Mouse (Mus musculus) heart, embryonic 13.5 days (tissue): ENCODE results near the gene Cdkl3. TPM values are rescaled to one million over a fixed set of nuclear protein-coding genes. Genes with fewer than 3 reads are reported as not detected.

Source experiments
- ATAC-seq: fragments of 200-750 bp; cut with Nextera tagmentation; 2 replicates; pipeline ENCODE4 v1.8.0; 2017; ENCODE audit warnings: moderate TSS enrichment; ENCODE audit not compliant: insufficient number of reproducible peaks, low FRiP score, low TSS enrichment; ENCODE audit errors: extremely low read depth
- H3K27ac ChIP-seq: fragments of 300-500 bp; sonication (generic); replicated peaks from 2 replicates; pipeline ENCODE4 v1.5.1; 2015; ENCODE audit warnings: moderate library complexity, mild to moderate bottlenecking, inconsistent platforms
- H3K27me3 ChIP-seq: fragments of 300-500 bp; sonication (generic); replicated peaks from 2 replicates; pipeline ENCODE4 v1.6.1; 2015; ENCODE audit warnings: mild to moderate bottlenecking, inconsistent platforms
- H3K36me3 ChIP-seq: fragments of 300-500 bp; sonication (generic); 2 replicates; pipeline ENCODE4 v1.6.1; 2015; ENCODE audit warnings: mild to moderate bottlenecking, inconsistent platforms
- H3K4me1 ChIP-seq: fragments of 300-500 bp; sonication (generic); 2 replicates; pipeline ENCODE4 v1.6.1; 2015; ENCODE audit warnings: inconsistent platforms
- H3K4me2 ChIP-seq: fragments of 300-500 bp; sonication (generic); 2 replicates; pipeline ENCODE4 v1.6.1; 2015; ENCODE audit warnings: inconsistent platforms, mild to moderate bottlenecking, moderate library complexity
- H3K4me3 ChIP-seq: fragments of 300-500 bp; sonication (generic); 2 replicates; pipeline ENCODE4 v1.5.1; 2015; ENCODE audit warnings: moderate library complexity, mild to moderate bottlenecking, inconsistent platforms
- H3K9ac ChIP-seq: fragments of 300-500 bp; sonication (generic); 2 replicates; pipeline ENCODE4 v1.6.1; 2015; ENCODE audit warnings: inconsistent platforms, mild to moderate bottlenecking, moderate library complexity
- H3K9me3 ChIP-seq: fragments of 300-500 bp; sonication (generic); 2 replicates; pipeline ENCODE4 v1.6.1; 2016; ENCODE audit warnings: inconsistent platforms
- WGBS: fragments of 180-500 bp; shearing (Covaris S2); methylation state at CpG from one replicate; pipeline ENCODE4 v1.1.7; 2015; ENCODE audit warnings: mixed read lengths; 5-methylcytosine and 5-hydroxymethylcytosine counted together
- polyA plus RNA-seq: library from polyadenylated mRNA; unstranded; fragments of >200 nt; fragmentation: Nextera tagmentation; extraction: Ambion mirVana; gene quantifications from 2 replicates; pipeline ENCODE4 v1.2.1, GENCODE M21; 2015

The Cdkl3 gene
- polyA plus RNA-seq, 1 experiment from 2014 or later, result 7.8 TPM

GRCm38 (mm10) chr11:52079978-52080377, 76.0 kb downstream of the Cdkl3 start:
- no peaks in the 10 kb centered on the region for H3K9me3 ChIP-seq
- WGBS, result 30% methylated on average over 5 of the region's 5 CpGs
- no peaks in the 10 kb centered on the region for H3K36me3 ChIP-seq
- H3K9ac ChIP-seq, result 0 out of 2 replicates have a peak overlapping the region, but pooled peaks have one; percentile 24
- H3K4me3 ChIP-seq, result no peak overlapping the region
- no peak overlapping the region for H3K4me2 ChIP-seq
- H3K27ac ChIP-seq, result no peak overlapping the region
- H3K27me3 ChIP-seq, result no peaks in the 10 kb centered on the region
- ATAC-seq, result no peak
- H3K4me1 ChIP-seq, result peaks cover 27% of the 10 kb centered on the region

GRCm38 (mm10) chr11:52080656-52081055, 76.6 kb downstream of the Cdkl3 start:
- no peak overlapping the region for H3K9ac ChIP-seq
- no peaks in the 10 kb centered on the region for H3K9me3 ChIP-seq
- no peaks in the 10 kb centered on the region for H3K36me3 ChIP-seq
- H3K27me3 ChIP-seq, result no peaks in the 10 kb centered on the region
- no peak overlapping the region for H3K4me3 ChIP-seq
- no peak overlapping the region for H3K4me2 ChIP-seq
- WGBS, result 89% methylated on average over 2 of the region's 2 CpGs
- no peak overlapping the region for H3K27ac ChIP-seq
- no peak for ATAC-seq
- H3K4me1 ChIP-seq, result peaks cover 30% of the 10 kb centered on the region

- Histone ChIP-seq H3K27ac (peak overlapping the region; percentile 88), H3K27me3 (no peaks in the 10 kb centered on the region), H3K9me3 (no peaks in the 10 kb centered on the region), H3K4me1 (peaks cover 35% of the 10 kb centered on the region), H3K4me3 (no peak overlapping the region), H3K36me3 (no peaks in the 10 kb centered on the region), H3K4me2 (peak overlapping the region; percentile 49), H3K9ac (peak overlapping the region; percentile 73)
- ATAC-seq, result no peak
- 58% methylated on average over 4 of the region's 4 CpGs for WGBS
Measured at GRCm38 (mm10) chr11:52085857-52086203, 81.8 kb downstream of the Cdkl3 start.

- H3K4me2 ChIP-seq, result peak overlapping the region; percentile 49
- H3K4me3 ChIP-seq, result no peak overlapping the region
- H3K4me1 ChIP-seq, result peaks cover 35% of the 10 kb centered on the region
- H3K36me3 ChIP-seq, result no peaks in the 10 kb centered on the region
- H3K9me3 ChIP-seq, result no peaks in the 10 kb centered on the region
- no peak for ATAC-seq
- H3K27ac ChIP-seq, result peak overlapping the region; percentile 88
- WGBS, result 31% methylated on average over 9 of the region's 9 CpGs
- H3K9ac ChIP-seq, result peak overlapping the region; percentile 73
- no peaks in the 10 kb centered on the region for H3K27me3 ChIP-seq
Measured at GRCm38 (mm10) chr11:52086204-52086864, 82.3 kb downstream of the Cdkl3 start.

- ATAC-seq, result no peak
- WGBS, result 40% methylated on average over 8 of the region's 8 CpGs
- Histone ChIP-seq H3K9me3 (no peaks in the 10 kb centered on the region), H3K4me3 (no peak overlapping the region), H3K4me1 (peaks cover 35% of the 10 kb centered on the region), H3K36me3 (no peaks in the 10 kb centered on the region), H3K4me2 (peak overlapping the region; percentile 35), H3K27me3 (no peaks in the 10 kb centered on the region), H3K27ac (peak overlapping the region; percentile 50; the same call in 1 of the 2 replicates), H3K9ac (peak overlapping the region; percentile 30; the same call in 1 of the 2 replicates)
Measured at GRCm38 (mm10) chr11:52089291-52089690, 85.3 kb downstream of the Cdkl3 start.

GRCm38 (mm10) chr11:52091261-52091660, 87.2 kb downstream of the Cdkl3 start:
- WGBS, result 82% methylated on average over 9 of the region's 9 CpGs
- no peak for ATAC-seq
- no peaks in the 10 kb centered on the region for H3K36me3 ChIP-seq
- no peaks in the 10 kb centered on the region for H3K9me3 ChIP-seq
- no peak overlapping the region for H3K4me3 ChIP-seq
- no peak overlapping the region for H3K9ac ChIP-seq
- H3K4me1 ChIP-seq, result peaks cover 25% of the 10 kb centered on the region
- no peak overlapping the region for H3K27ac ChIP-seq
- H3K27me3 ChIP-seq, result no peaks in the 10 kb centered on the region
- H3K4me2 ChIP-seq, result no peak overlapping the region

- H3K36me3 ChIP-seq, result no peaks in the 10 kb centered on the region
- H3K9me3 ChIP-seq, result no peaks in the 10 kb centered on the region
- 49% methylated on average over 5 of the region's 5 CpGs for WGBS
- ATAC-seq, result no peak
- H3K27me3 ChIP-seq, result no peaks in the 10 kb centered on the region
- peak overlapping the region; percentile 40; the same call in 1 of the 2 replicates for H3K9ac ChIP-seq
- H3K4me2 ChIP-seq, result no peak overlapping the region
- H3K4me3 ChIP-seq, result no peak overlapping the region
- H3K27ac ChIP-seq, result peak overlapping the region; percentile 51
- peaks cover 14% of the 10 kb centered on the region for H3K4me1 ChIP-seq
Measured at GRCm38 (mm10) chr11:52094568-52094967, 90.5 kb downstream of the Cdkl3 start.

GRCm38 (mm10) chr11:52097016-52097415, 93.0 kb downstream of the Cdkl3 start:
- no peak for ATAC-seq
- Histone ChIP-seq H3K4me2 (0 out of 2 replicates have a peak overlapping the region, but pooled peaks have one; percentile 97), H3K4me3 (no peak overlapping the region), H3K27me3 (no peaks in the 10 kb centered on the region), H3K27ac (no peak overlapping the region), H3K9me3 (no peaks in the 10 kb centered on the region), H3K4me1 (peaks cover 32% of the 10 kb centered on the region), H3K9ac (no peak overlapping the region), H3K36me3 (peaks cover 3% of the 10 kb centered on the region; the same call in 1 of the 2 replicates)
- WGBS, result 63% methylated on average over 3 of the region's 3 CpGs

- peak overlapping the region; percentile 83 for H3K9ac ChIP-seq
Measured at GRCm38 (mm10) chr11:52097596-52097995, 93.6 kb downstream of the Cdkl3 start.

GRCm38 (mm10) chr11:52098398-52098946, 94.5 kb downstream of the Cdkl3 start, which contains the start of gene Ppp2ca:
Gene Ppp2ca (plus strand): TSS chr11:52098681.
- Histone ChIP-seq H3K4me3 (peak within 1 kb of the TSS; percentile 77), H3K4me2 (peak within 1 kb of the TSS; percentile 97), H3K36me3 (peaks cover 3% of the 10 kb centered on the region; the same call in 1 of the 2 replicates), H3K4me1 (peaks cover 46% of the 10 kb centered on the region), H3K27me3 (no peaks in the 10 kb centered on the region), H3K9me3 (no peaks in the 10 kb centered on the region), H3K9ac (peak within 1 kb of the TSS; percentile 100), H3K27ac (peak within 1 kb of the TSS; percentile 100)
- WGBS, result under 1% methylated on average over 53 of the region's 53 CpGs
- ATAC-seq, result peak; percentile 95

More at GRCm38 (mm10) chr11:52097596-52097995, 93.6 kb downstream of the Cdkl3 start:
- H3K4me2 ChIP-seq, result peak overlapping the region; percentile 97
- no peaks in the 10 kb centered on the region for H3K27me3 ChIP-seq
- no peak for ATAC-seq
- peak overlapping the region; percentile 77 for H3K4me3 ChIP-seq
- peaks cover 38% of the 10 kb centered on the region for H3K4me1 ChIP-seq
- peaks cover 3% of the 10 kb centered on the region; the same call in 1 of the 2 replicates for H3K36me3 ChIP-seq
- WGBS, result 73% methylated on average over 2 of the region's 2 CpGs
- H3K27ac ChIP-seq, result peak overlapping the region; percentile 100
- no peaks in the 10 kb centered on the region for H3K9me3 ChIP-seq

GRCm38 (mm10) chr11:52099031-52099761, 95.2 kb downstream of the Cdkl3 start:
- WGBS, result under 1% methylated on average over 70 of the region's 72 CpGs
- H3K4me2 ChIP-seq, result peak overlapping the region; percentile 97
- ATAC-seq, result peak; percentile 72

More at GRCm38 (mm10) chr11:52099031-52099761, 95.2 kb downstream of the Cdkl3 start:
- Histone ChIP-seq H3K4me3 (peak overlapping the region; percentile 77), H3K9me3 (no peaks in the 10 kb centered on the region), H3K27ac (peak overlapping the region; percentile 100), H3K27me3 (no peaks in the 10 kb centered on the region), H3K9ac (peak overlapping the region; percentile 100), H3K36me3 (peaks cover 3% of the 10 kb centered on the region; the same call in 1 of the 2 replicates), H3K4me1 (peaks cover 54% of the 10 kb centered on the region)
